Mouse (Mus musculus) E14TG2a.4 (cell line): ENCODE data around the gene Prss34.

Source experiments
- CTCF ChIP-seq: conservative IDR thresholded peaks from 2 replicates; pipeline ENCODE4 v1.5.1; 2014; ENCODE audit warnings: low read length
- NANOG ChIP-seq: IDR thresholded peaks from 2 replicates; pipeline ENCODE4 v1.6.1; 2014; ENCODE audit warnings: borderline replicate concordance, low read length, mixed read lengths
- POU5F1 ChIP-seq: IDR thresholded peaks from 2 replicates; pipeline ENCODE4 v1.6.1; 2014; ENCODE audit warnings: low read length, borderline replicate concordance

GRCm38 (mm10) chr17:25273706-25274501 is 24.3 kb upstream of the Prss34 start:
- TF ChIP-seq CTCF (peak; percentile 61), POU5F1 (no peak), NANOG (no peak)
